In the genomic region with DNA sequence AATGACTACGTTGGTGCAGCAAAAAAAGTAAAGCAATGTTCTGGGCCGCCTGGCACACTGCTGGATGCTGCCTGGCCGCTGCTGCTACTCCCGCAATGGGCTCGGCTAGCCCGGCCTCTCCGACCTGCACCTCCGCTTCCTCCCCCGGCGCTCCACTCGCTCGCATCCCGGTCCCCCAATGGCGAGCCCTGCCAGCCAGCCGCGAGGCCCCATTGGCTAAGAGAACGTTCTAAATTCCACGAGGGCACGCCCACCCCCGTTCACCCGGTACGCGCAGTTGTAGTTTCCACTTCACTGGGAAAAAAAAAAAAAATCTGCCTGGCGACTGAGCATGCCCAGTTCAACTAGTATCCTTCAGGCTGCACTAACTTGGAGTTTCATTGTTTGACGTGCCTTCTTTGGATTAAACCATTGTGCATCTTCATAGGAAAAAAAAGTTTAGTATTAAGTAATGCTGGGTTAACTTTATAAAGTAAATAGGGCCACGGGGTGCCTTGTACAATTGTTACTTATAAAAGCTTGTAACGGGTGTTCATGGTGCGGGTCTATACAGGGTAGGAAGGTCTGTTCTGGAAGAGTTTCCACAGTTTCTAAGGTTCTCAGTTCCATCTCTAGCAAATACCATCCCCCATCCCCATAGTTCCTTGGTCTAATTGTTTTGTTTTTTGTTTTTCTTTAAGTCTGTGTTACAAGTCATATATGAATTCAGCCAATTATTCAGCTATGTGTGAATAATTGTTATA, we compare ENCODE assay signal across 8 mouse cellular contexts. TPM values are rescaled to one million over a fixed set of nuclear protein-coding genes. Genes with fewer than 3 reads are reported as not detected.
A peak's percentile ranks its signal among the peaks of the same experiment; 100 is the strongest.
DNase-seq lines count a peak whose midpoint lies in the region; ATAC-seq lines count a peak whose summit lies in the region.

TSS of gene Hmgn3 (minus strand) at position 240 of the 743 bp plus-strand sequence.

- H3K9me3 ChIP-seq in embryonic facial prominence, embryonic 11.5 days (replicated peaks; ENCODE audit: control insufficient read depth, low read length) = no peaks in the 10 kb centered on the region

- H3K9ac ChIP-seq in embryonic facial prominence, embryonic 11.5 days (replicated peaks; ENCODE audit: low read length) = peak within 1 kb of the TSS; percentile 70

- peaks cover 2% of the 10 kb centered on the region; the same call in 1 of the 2 replicates for H3K4me1 ChIP-seq in embryonic facial prominence, embryonic 11.5 days (ENCODE audit: control insufficient read depth, insufficient read depth, low read length)

- H3K36me3 ChIP-seq in embryonic facial prominence, embryonic 11.5 days (replicated peaks; ENCODE audit: control insufficient read depth, insufficient read depth, low read depth, low read length) = no peaks in the 10 kb centered on the region

- H3K4me3 ChIP-seq in embryonic facial prominence, embryonic 11.5 days (ENCODE audit: low read depth, low read length) = peak within 1 kb of the TSS; percentile 68

- peak within 1 kb of the TSS; percentile 20; the same call in 1 of the 2 replicates for H3K27ac ChIP-seq in embryonic facial prominence, embryonic 11.5 days (replicated peaks; ENCODE audit: low read depth, low read length)

- H3K4me2 ChIP-seq in embryonic facial prominence, embryonic 11.5 days (ENCODE audit: low read depth, low read length) = peak within 1 kb of the TSS; percentile 96

- 9% methylated on average over 28 of the region's 28 CpGs for WGBS in embryonic facial prominence, embryonic 11.5 days

- no peaks in the 10 kb centered on the region for H3K27me3 ChIP-seq in embryonic facial prominence, embryonic 11.5 days (ENCODE audit: control insufficient read depth, insufficient read depth, low read length)

- DNase-seq in adrenal gland, postnatal 25 days = peak; percentile 95
- DNase-seq in embryonic facial prominence, embryonic 11.5 days (ENCODE audit: low spot score) = peak; percentile 96
- peak; percentile 86 to 93 for DNase-seq in heart, adult 18-20 months
- DNase-seq in kidney, adult 11 months = peak; percentile 89
- DNase-seq in left cerebral cortex, postnatal 36 days (ENCODE audit: low spot score in 2 of 2) = peak; percentile 94 to 95
- DNase-seq in mesoderm, embryonic 11.5 days (ENCODE audit: low read depth, low spot score) = peak; percentile 92
- peak; percentile 95 to 96 for DNase-seq in right cerebral cortex, postnatal 36 days (ENCODE audit: low spot score in 2 of 2)
- DNase-seq in urinary bladder, postnatal 4 days (ENCODE audit: low spot score in 2 of 2) = peak; percentile 86 to 91

- peak; percentile 96 for ATAC-seq in embryonic facial prominence, embryonic 11.5 days (replicated peaks; ENCODE audit: insufficient number of reproducible peaks, low FRiP score, low TSS enrichment, low read depth)

- intact Hi-C loops in left cerebral cortex, postnatal 36 days (cut with DNase I) = loop anchor here (5.0 kb wide), 1 partner anchor 171 kb away; no protein-coding TSS in a partner anchor

RNA-seq across cellular contexts. Expression of gene Hmgn3, which starts in this region (rescaled TPM):
- 115 and 146 TPM in 2 replicates for total RNA-seq in adrenal gland, postnatal 25 days (2021)
- polyA plus RNA-seq in embryonic facial prominence, embryonic 11.5 days (2014; fragmentation: Nextera tagmentation; extraction: Ambion mirVana) = 175 and 199 TPM in 2 replicates
- total RNA-seq in heart, adult 18-20 months (2021) = 1 to 10 TPM; 7.6 to 8.2 TPM
- total RNA-seq in left cerebral cortex, postnatal 36 days (2021) = 10 to 100 TPM; 68.1 to 82.2 TPM

Comparison
In these comparisons a context has a peak if more than half of its experiments do, and no peak if none do; other contexts are left out.
1. Peak in every context shown above with its lines: DNase-seq, ATAC-seq, H3K4me3 ChIP-seq and H3K27ac ChIP-seq.
2. RNA of gene Hmgn3 (total RNA-seq): 115 to 146 TPM in adrenal gland, postnatal 25 days and 68.1 to 82.2 TPM in left cerebral cortex, postnatal 36 days; 7.6 to 8.2 TPM in heart, adult 18-20 months; every median in the first group is over 4 times any median in the second.